Mouse (Mus musculus) effector memory CD4-positive, alpha-beta T cell, adult 7 months (primary cell): ENCODE measurements around the gene Olfr594. TPM values are rescaled to one million over a fixed set of nuclear protein-coding genes. Genes with fewer than 3 reads are reported as not detected.

Experiments
- polyA plus RNA-seq: library from polyadenylated mRNA; unstranded; fragments of 100-300 nt; shearing (Covaris generic); gene quantifications from one replicate; pipeline ENCODE4 v1.2.1, GENCODE M21; 2017

Gene Olfr594
- 0.27 TPM for polyA plus RNA-seq

DNA sequence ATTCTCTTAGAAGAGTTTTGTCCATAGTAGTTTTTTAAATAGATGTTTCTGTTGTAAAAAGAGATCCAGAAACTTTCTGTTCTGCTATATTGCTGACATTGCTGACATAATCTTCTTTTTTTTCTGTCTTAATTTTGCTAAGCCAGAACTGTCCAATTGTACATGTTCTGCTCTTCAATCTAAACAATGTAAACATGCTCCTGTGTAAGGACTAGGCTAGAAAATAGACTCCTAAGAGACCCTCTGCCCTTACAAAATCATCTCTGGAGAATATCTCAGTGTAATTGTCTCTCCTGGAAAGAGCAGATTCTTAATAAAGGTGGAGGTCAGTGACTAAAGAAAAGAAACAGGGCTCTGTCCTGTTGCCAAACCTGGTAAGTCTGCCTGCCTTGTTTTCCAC lies at the start of gene Olfr594:
Gene Olfr594 (plus strand): TSS at position 301 of the 400 bp plus-strand sequence.

DNA sequence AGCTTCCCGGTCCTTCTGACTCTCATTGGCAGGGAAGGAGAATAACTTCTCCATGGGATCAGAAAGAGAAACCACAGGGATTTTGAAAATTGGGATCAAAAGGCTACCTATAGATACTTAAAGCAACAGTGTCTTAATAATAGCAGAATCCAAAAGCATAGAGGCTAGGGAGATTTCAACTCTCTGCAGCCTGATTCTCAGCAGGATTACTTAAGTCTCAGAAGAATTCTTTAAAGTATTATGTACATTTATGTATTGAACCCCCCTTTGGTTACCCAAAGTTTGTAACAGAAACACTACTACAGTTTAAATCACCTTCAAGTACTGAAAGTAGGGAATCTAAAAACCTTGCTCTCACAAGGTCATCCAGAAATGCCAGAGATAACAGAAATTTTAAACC lies 38.6 kb upstream of the Olfr594 start, which contains the start of gene Olfr591:
Gene Olfr591 (minus strand): TSS at position 101 of the 400 bp plus-strand sequence.

DNA sequence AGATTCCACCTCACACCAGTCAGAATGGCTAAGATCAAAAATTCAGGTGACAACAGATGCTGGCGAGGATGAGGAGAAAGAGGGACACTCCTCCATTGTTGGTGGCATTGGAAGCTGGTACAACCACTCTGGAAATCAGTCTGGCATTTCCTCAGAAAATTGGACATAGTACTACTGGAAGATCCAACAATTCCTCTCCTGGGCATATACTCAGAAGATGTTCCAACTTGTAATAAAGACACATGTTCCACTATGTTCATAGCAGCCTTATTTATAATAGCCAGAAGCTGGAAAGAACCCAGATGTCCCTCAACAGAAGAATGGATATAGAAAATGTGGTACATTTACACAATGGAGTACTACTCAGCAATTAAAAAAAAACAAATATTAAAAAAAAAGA lies 32.3 kb upstream of the Olfr594 start, which contains the start of gene Olfr592:
Gene Olfr592 (plus strand): TSS at position 301 of the 400 bp plus-strand sequence.

DNA sequence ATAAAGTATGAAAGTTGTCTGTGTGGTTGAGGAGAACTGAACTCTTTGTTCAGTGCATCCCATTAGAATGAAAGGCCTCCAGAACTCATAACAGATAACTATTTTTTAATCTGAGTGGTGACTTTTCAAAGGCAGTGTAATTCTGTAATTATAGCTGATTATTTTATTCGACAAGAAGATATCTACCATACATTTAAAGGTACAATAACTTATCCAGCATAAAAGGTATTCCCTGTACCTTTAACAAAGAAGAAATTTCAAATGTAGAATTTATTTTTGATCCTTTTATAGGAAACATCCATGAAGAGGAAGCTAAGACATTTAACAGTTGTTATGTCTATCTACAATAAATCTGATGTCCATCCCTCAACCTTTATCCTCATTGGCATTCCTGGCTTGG lies 5.2 kb upstream of the Olfr594 start, which contains the start of gene Olfr593:
Gene Olfr593 (plus strand): TSS at position 301 of the 400 bp plus-strand sequence.

DNA sequence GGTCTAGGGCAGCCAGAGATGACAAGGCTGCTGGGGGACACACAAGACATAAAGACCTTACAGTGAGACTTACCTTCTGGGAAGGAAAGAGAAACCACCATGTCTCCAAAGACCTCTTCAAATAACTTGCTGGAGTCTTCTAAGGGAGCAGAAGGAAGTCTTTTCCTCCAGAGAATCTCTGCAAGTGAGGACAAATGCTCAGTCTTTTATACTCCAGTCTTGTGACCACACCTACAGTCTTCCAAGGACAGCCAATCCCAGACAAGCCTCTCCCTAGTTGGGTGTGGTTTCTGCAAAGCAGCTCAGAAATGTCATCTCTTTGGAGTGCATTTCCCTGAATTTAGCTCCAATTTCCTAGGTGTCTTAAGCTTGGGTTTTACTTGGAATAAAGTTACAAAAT lies 35.6 kb downstream of the Olfr594 start, which contains the start of gene Usp17ld:
Gene Usp17ld (minus strand): TSS at position 101 of the 400 bp plus-strand sequence.

Other genes starting within 250 kb of the Olfr594 start
- 0.20 TPM for gene Olfr577, start 241.1 kb upstream of the Olfr594 start, polyA plus RNA-seq
- not detected for gene Olfr578, start 227.7 kb upstream of the Olfr594 start, polyA plus RNA-seq
- not detected for gene Olfr582, start 179.0 kb upstream of the Olfr594 start, polyA plus RNA-seq
- gene Olfr583, start 165.7 kb upstream of the Olfr594 start, polyA plus RNA-seq: not detected
- not detected for gene Olfr584, start 135.1 kb upstream of the Olfr594 start, polyA plus RNA-seq
- gene Olfr585, start 119.3 kb upstream of the Olfr594 start, polyA plus RNA-seq: not detected
- not detected for gene Olfr586, start 91.4 kb upstream of the Olfr594 start, polyA plus RNA-seq
- not detected for gene Olfr588-ps1, start 76.1 kb upstream of the Olfr594 start, polyA plus RNA-seq
- gene Olfr589, start 60.6 kb upstream of the Olfr594 start, polyA plus RNA-seq: not detected
- gene Olfr591, start 38.7 kb upstream of the Olfr594 start, polyA plus RNA-seq: 0.07 TPM
- not detected for gene Olfr592, start 32.2 kb upstream of the Olfr594 start, polyA plus RNA-seq
- gene Olfr593, start 5.1 kb upstream of the Olfr594 start, polyA plus RNA-seq: not detected
- not detected for gene Usp17ld, start 35.5 kb downstream of the Olfr594 start, polyA plus RNA-seq
- gene Olfr596, start 88.7 kb downstream of the Olfr594 start, polyA plus RNA-seq: not detected
- gene Olfr597, start 99.3 kb downstream of the Olfr594 start, polyA plus RNA-seq: not detected
- gene Olfr598, start 106.6 kb downstream of the Olfr594 start, polyA plus RNA-seq: not detected
- not detected for gene Olfr599, start 118.9 kb downstream of the Olfr594 start, polyA plus RNA-seq
- not detected for gene Olfr600, start 132.7 kb downstream of the Olfr594 start, polyA plus RNA-seq
- gene Olfr601, start 145.7 kb downstream of the Olfr594 start, polyA plus RNA-seq: not detected
- not detected for gene Olfr603, start 169.2 kb downstream of the Olfr594 start, polyA plus RNA-seq
- gene Usp17lc, start 198.1 kb downstream of the Olfr594 start, polyA plus RNA-seq: not detected
- gene Olfr605, start 228.4 kb downstream of the Olfr594 start, polyA plus RNA-seq: not detected
- not detected for gene Olfr606, start 232.1 kb downstream of the Olfr594 start, polyA plus RNA-seq
- gene Olfr607, start 247.2 kb downstream of the Olfr594 start, polyA plus RNA-seq: not detected